Mouse (Mus musculus) heart, postnatal 25 days (tissue): ENCODE results near the gene Pdzd7. TPM values are rescaled to one million over a fixed set of nuclear protein-coding genes. Genes with fewer than 3 reads are reported as not detected.

Experiments used
- DNase-seq: peaks from one replicate; pipeline ENCODE4 v3.0.0; 2022; ENCODE audit warnings: low spot score
- intact Hi-C: fragments of 180-260 bp; cut with DNase I; formaldehyde crosslinking; loops from one replicate; pipeline ENCODE4 v1.15.1; 2025
- total RNA-seq, 2 experiments: library from RNA; stranded (reverse); gene quantifications; 2 replicates each; pipeline ENCODE4 v1.2.3; 2021

Pdzd7 gene
- total RNA-seq, 2 experiments from 2014 or later = 0.16 TPM; not detected in 1

- intact Hi-C loops = loop anchor here (10.0 kb wide), 1 partner anchor 52 kb away; the partner anchor contains the start of gene Sema4g
- DNase-seq = no peak
These were observed 8.7 kb downstream of the Pdzd7 start for GRCm38 (mm10) chr19:45036867-45037266.

DNA sequence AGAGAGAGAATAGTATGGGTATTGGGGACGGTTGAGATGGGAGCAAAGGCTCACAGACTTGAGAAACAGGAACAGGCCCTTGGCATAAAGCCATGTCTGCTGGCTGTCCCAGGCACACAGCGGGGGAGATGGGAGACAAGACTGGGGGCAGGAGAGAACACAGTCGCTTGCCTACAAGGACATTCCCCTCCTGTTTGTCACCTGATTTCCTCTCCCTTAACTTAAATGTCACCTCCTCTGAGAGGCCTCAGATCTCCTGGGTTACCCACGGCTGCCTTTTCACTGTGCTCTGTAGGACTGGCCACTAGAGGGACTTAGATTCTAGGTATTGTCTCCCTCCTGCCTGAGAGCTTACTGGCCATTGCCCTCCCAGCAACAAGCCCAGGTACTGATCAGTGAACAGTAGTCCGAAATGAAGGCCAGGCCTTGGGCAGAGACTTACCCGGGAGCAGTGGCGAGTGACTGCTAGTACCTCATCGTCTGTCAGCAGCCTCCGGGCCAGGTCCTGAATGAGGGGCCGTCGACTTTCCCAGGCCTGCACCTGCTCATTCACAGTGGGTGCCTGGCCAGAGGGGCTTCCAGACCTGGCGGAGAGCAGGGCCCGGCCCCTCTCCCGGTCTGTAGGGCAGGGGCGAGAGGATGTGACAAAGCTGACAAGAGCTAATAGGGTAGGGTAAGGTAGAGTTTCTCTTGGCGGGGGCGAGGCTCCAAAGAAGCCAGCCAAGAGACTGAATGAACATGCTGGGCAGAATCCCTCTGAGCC, 12.8 kb downstream of the Pdzd7 start:
- intact Hi-C loops = loop anchor here (5.0 to 10.0 kb wide), 2 partner anchors 48 to 100 kb away; partner anchors contain the start of genes Sema4g and Slf2

DNA sequence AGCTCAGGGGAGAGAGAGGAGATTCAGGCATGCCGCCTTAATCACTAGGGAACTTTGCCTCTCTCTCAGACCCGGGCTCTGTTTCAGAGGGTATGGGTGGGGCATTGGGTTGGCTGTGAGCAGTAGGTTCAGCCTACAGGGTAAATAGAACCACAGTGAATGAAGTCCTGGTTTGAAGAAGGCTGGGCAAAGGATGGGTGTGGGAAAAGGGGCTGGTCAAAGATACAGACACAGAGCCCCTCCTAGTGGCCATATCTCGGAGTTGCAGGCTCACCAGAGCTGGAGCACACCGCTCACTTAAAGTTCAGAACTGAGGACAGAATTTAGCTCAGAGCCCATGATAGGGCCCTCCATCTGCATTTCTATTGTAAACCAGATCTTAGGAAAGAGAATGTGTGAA, 13.7 kb downstream of the Pdzd7 start:
- peak; percentile 53 for DNase-seq
- intact Hi-C loops = loop anchor here (1.0 to 10.0 kb wide), 3 partner anchors 18 to 99 kb away; partner anchors contain the start of genes Sema4g and Slf2

More for the DNA sequence above, 12.8 kb downstream of the Pdzd7 start:
- DNase-seq = no peak

GRCm38 (mm10) chr19:45030746-45031693, 14.5 kb downstream of the Pdzd7 start:
- DNase-seq = peak; percentile 59
- intact Hi-C loops = loop anchor here (1.0 to 10.0 kb wide), 3 partner anchors 18 to 99 kb away; partner anchors contain the start of genes Sema4g and Slf2

DNA sequence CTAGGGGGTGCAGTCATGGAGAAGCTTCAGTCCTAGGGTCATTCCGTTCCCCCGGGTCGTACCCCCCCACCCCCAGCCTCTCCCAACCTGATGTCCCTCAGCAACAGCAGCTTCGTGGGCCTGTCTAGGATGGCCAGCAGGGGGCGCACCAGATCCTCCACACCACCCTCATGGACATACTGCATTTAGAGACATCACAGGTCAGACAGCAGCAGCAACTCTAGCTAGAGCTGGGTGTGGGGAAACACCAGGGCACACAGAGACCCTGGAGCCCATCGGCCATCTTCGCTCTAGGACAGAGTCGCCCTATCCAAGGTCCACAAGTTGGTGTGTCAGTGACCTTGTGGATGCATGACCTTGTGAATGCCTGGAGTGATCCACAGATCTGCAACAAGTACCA, 15.4 kb downstream of the Pdzd7 start:
- intact Hi-C loops = loop anchor here (5.0 to 10.0 kb wide), 2 partner anchors 45 to 98 kb away; partner anchors contain the start of genes Sema4g and Slf2

GRCm38 (mm10) chr19:45029571-45029970, 15.9 kb downstream of the Pdzd7 start:
- intact Hi-C loops = no loop called here
- DNase-seq = no peak

More for the DNA sequence above, 15.4 kb downstream of the Pdzd7 start:
- DNase-seq = no peak

- DNase-seq = no peak
- intact Hi-C loops = no loop called here
These were observed 16.8 kb downstream of the Pdzd7 start for GRCm38 (mm10) chr19:45028746-45029145.

GRCm38 (mm10) chr19:45027848-45028247, 17.7 kb downstream of the Pdzd7 start:
- DNase-seq = no peak
- intact Hi-C loops = no loop called here

DNA sequence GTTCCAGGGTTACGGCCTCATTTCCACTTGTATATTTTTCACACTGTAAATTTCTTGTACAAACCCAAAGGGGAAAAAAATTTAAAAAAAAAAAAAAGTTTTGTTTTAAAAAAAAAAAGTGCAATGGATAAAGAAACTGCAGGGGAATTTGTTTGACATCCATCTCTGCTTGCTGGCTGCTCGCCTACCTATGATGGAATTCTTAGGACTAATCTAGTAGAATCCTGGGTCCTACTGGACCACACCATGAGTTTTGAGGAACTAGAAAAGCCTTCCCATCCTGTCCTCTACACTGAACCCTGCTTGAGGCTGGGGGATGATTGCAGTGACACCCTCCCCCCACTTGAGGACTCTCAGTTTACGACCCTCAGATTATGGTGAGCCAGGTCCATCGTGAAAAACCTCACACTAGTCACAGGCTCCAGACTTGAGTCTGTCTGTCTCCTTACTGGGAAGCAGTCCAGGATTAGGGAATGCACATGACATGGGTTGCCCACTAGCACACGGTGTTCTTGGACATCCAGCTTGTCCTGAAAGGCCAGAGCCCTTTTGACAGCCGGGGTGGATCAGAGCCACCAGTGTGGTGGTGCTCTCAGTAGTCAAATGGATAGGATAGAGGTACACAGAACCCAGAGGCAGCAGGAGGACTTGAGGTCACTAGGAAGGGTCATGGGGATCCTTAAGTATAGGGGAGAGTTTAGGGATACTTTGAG, 18.4 kb downstream of the Pdzd7 start:
- DNase-seq = no peak
- intact Hi-C loops = no loop called here

DNA sequence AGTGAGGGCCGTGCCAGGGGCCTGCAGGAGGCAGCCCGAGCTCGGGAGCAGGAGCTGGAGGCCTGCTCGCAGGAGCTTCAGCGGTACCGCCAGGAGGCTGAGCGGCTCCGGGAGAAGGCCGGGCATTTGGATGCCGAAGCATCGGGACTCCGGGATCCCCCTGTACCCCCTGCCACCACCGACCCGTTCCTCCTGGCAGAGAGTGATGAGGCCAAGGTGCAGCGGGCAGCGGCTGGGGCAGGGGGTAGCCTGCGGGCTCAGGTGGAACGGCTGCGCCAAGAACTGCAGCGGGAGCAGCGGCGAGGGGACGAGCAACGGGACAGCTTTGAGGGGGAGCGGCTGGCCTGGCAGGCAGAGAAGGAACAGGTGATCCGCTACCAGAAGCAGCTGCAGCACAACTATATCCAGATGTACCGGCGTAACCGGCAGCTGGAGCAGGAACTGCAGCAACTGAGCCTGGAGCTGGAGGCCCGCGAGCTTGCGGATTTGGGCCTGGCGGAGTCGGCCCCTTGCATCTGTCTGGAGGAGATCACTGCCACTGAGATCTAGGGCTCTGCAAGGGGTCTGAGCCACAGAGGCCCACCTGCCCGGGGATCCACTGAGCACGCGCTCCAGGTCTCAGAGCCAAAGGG, 19.5 kb downstream of the Pdzd7 start:
- no peak for DNase-seq
- intact Hi-C loops = no loop called here

DNA sequence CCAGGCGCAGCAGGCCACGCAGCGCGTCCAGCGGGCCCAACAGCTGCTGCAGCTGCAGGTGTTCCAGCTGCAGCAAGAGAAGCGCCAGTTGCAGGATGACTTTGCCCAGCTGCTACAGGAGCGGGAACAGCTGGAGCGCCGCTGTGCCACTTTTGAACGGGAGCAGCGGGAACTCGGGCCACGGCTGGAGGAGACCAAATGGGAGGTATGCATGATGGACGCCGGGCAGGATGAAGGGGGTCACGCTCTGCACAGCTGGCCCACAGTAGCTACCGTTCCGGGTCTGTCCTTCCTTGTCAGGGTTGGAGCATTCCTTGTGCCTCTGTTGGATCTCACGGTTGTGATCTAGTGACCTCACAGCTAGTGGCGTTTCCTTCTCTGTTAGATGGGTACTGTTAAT, 20.7 kb downstream of the Pdzd7 start:
- intact Hi-C loops = no loop called here
- no peak for DNase-seq

DNA sequence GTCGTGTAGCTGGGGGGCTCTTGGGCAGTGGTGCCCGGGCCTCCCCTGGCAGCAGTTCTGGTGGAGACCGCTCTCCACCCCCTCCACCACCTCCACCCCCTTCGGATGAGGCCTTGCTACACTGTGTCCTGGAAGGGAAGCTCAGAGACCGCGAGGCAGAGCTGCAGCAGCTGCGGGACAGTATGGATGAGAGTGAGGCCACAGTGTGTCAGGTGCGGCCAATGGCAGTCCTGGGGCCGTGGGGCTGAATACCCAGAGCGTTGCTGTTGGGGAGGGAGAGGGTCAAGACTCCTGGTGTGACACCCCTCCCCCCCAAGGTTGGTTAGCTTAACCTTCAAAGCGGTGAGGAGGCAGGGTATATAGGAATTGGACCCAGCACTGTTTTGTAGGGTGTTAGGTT, 21.5 kb downstream of the Pdzd7 start:
- intact Hi-C loops = no loop called here
- no peak for DNase-seq

- no peak for DNase-seq
- intact Hi-C loops = no loop called here
These were observed 24.2 kb downstream of the Pdzd7 start for GRCm38 (mm10) chr19:45021362-45021761.

- peak; percentile 74 for DNase-seq
- intact Hi-C loops = no loop called here
These were observed 25.2 kb downstream of the Pdzd7 start for GRCm38 (mm10) chr19:45020348-45020747.

DNA sequence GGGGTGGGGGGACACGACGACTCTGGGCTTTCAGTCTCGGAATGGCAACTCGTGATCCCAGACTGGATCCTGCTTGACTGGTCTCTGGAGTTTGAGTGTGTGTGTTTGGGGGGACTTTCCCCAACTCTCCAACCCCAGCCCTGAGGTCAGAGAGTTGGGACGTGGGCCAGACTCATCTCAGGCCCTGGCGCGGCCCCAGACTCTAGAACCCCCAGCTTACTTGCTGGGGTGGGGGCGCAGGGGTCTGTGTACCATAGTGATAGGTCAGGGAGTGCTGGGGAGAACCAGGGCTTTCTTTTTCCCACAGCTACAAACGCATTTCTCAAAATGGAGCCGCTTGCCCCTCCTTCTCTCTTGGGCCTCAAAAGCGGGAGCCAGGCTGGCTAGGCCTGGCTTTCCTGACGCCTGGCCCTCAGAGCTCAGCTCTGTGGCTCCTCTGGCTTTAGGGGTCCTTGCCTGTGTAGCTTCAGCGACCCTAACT, 27.1 kb downstream of the Pdzd7 start:
- intact Hi-C loops = no loop called here
- no peak for DNase-seq

GRCm38 (mm10) chr19:45017909-45018308, 27.6 kb downstream of the Pdzd7 start:
- peak; percentile 91 for DNase-seq
- intact Hi-C loops = no loop called here

- intact Hi-C loops = no loop called here
These were observed 28.2 kb downstream of the Pdzd7 start for GRCm38 (mm10) chr19:45017216-45017771.

DNA sequence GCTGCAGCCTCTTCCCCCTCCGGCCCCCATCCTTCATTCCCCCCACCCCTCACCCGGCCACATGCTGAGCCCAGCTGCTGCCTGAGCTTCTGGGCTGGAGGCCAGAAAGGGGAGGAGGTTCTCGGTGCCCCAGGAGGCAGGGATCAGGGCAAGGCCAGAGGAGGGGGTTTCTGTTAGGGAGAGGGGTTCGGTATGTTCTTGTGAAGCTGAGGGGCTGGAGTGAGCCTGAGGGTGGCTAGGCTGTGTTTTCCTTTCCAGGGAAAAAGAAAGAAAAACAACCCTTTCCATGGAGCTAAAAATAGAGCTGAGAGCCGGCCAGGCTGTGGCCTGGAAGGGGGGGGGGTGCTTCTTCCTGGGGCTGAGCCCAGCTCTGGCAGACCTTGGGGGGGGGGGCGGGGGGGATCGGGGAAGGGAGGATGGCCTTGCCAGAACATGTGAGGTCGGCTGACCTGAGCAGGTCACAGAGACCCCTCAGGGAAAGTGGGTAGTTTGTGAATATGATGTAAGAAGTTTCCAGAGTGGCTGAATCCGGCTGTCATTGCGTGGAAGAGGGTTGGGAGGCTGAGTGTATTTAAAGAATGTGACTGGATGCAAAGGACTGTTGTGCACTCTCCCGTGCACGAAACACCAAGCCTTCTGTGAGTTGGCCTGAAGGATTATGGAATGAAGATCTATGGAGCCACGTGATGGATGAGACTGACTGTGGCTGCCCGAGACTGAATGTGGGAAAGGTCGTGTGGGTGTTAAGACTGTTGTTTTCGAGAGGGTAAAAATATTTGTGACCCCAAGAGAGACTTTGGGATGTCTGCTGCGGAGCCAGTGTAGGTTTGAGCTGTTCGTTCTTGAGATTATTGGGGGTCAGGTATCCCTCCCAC, 28.9 kb downstream of the Pdzd7 start:
- DNase-seq = peak; percentile 73
- intact Hi-C loops = no loop called here

More at GRCm38 (mm10) chr19:45017216-45017771, 28.2 kb downstream of the Pdzd7 start:
- peak; percentile 81 for DNase-seq
